Mouse (Mus musculus) ovary, postnatal 36 days (tissue): ENCODE results near the gene Zfy1.
"Not testable (repeated sequence)": the region's sequence is repeated elsewhere in the genome, so short reads cannot be mapped to it uniquely, and the experiment has no call there.

Experiments used
- DNase-seq: peaks from one replicate; pipeline ENCODE4 v3.0.0; 2022; ENCODE audit warnings: low spot score, mixed read lengths

Zfy1 gene

GRCm38 (mm10) chrY:797309-797708 lies at the start of gene Zfy1:
TSS of gene Zfy1 (minus strand) at chrY:797409.
- not testable (repeated sequence) for DNase-seq

DNA sequence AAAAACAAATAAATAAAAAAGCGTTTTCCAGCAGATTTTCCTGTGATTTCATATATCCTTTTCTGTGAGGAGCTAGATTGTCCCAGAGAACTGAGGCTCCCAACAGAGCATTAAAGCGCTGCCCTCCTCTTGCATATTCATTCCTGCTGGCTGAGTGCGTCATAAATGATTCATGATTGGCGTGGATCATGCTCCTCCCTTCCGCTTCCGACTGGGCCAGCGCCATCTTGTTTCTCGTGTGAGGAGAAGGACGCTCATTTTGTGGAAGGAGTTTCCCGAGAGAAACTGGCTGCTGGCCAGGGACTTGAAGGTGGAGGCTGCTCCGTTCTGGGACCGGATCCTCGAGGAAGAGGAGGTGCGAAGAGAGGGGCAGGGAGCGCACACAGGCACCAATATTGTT lies 21.2 kb upstream of the Zfy1 start, which contains the start of gene Uba1y:
TSS of gene Uba1y (plus strand) at position 254 of the 400 bp plus-strand sequence.
- DNase-seq: no peak

- no peak for DNase-seq
Observed at GRCm38 (mm10) chrY:808991-809661, 11.9 kb upstream of the Zfy1 start.
